Mouse (Mus musculus): ENCODE data around the gene Gabpa. TPM values are rescaled to one million over a fixed set of nuclear protein-coding genes. Genes with fewer than 3 reads are reported as not detected.
A peak's percentile ranks its signal among the peaks of the same experiment; 100 is the strongest.

Gabpa gene
- 38.5 and 39.4 TPM in 2 replicates for polyA plus RNA-seq (2015; fragmentation: Nextera tagmentation; extraction: Ambion mirVana)

GRCm38 (mm10) chr16:84834745-84835440 lies at the start of gene Gabpa:
Gene Gabpa, plus strand, starts transcription at chr16:84834925.
- H3K36me3 ChIP-seq (ENCODE audit: control insufficient read depth, insufficient read depth, low read length): peaks cover 24% of the 10 kb centered on the region
- peak within 1 kb of the TSS; percentile 76 for H3K4me2 ChIP-seq (ENCODE audit: low read depth, low read length)
- ATAC-seq (ENCODE audit: low read depth): peak; percentile 95
- WGBS: under 1% methylated on average over 52 of the region's 52 CpGs
- no peaks in the 10 kb centered on the region for H3K9me3 ChIP-seq (ENCODE audit: control insufficient read depth, low read length)
- peaks cover 3% of the 10 kb centered on the region; the same call in 1 of the 2 replicates for H3K4me1 ChIP-seq (replicated peaks; ENCODE audit: control insufficient read depth, insufficient read depth, low read length)
- peak within 1 kb of the TSS; percentile 99 for H3K27ac ChIP-seq (ENCODE audit: low read length)
- no peaks in the 10 kb centered on the region for H3K27me3 ChIP-seq (ENCODE audit: control insufficient read depth, insufficient read depth, low read depth, low read length)
- peak within 1 kb of the TSS; percentile 96 for H3K4me3 ChIP-seq (ENCODE audit: low read length)
- H3K9ac ChIP-seq (ENCODE audit: low read length): peak within 1 kb of the TSS; percentile 100

GRCm38 (mm10) chr16:84784966-84785365 lies 49.8 kb upstream of the Gabpa start:
- H3K36me3 ChIP-seq (ENCODE audit: control insufficient read depth, insufficient read depth, low read length): no peaks in the 10 kb centered on the region
- no peak overlapping the region for H3K4me3 ChIP-seq (ENCODE audit: low read length)
- no peak for ATAC-seq (ENCODE audit: low read depth)
- H3K27me3 ChIP-seq (ENCODE audit: control insufficient read depth, insufficient read depth, low read depth, low read length): no peaks in the 10 kb centered on the region
- H3K4me2 ChIP-seq (ENCODE audit: low read depth, low read length): no peak overlapping the region
- H3K4me1 ChIP-seq (replicated peaks; ENCODE audit: control insufficient read depth, insufficient read depth, low read length): no peaks in the 10 kb centered on the region
- H3K27ac ChIP-seq (ENCODE audit: low read length): no peak overlapping the region
- no peaks in the 10 kb centered on the region for H3K9me3 ChIP-seq (ENCODE audit: control insufficient read depth, low read length)
- no peak overlapping the region for H3K9ac ChIP-seq (ENCODE audit: low read length)
- 31% methylated on average over 7 of the region's 7 CpGs for WGBS

GRCm38 (mm10) chr16:84790595-84791165 lies 44.0 kb upstream of the Gabpa start:
- Histone ChIP-seq H3K27ac (ENCODE audit: low read length) (no peak overlapping the region), H3K4me1 (replicated peaks; ENCODE audit: control insufficient read depth, insufficient read depth, low read length) (no peaks in the 10 kb centered on the region), H3K9ac (ENCODE audit: low read length) (no peak overlapping the region), H3K4me3 (ENCODE audit: low read length) (no peak overlapping the region), H3K36me3 (ENCODE audit: control insufficient read depth, insufficient read depth, low read length) (no peaks in the 10 kb centered on the region), H3K4me2 (ENCODE audit: low read depth, low read length) (no peak overlapping the region), H3K27me3 (ENCODE audit: control insufficient read depth, insufficient read depth, low read depth, low read length) (no peaks in the 10 kb centered on the region), H3K9me3 (ENCODE audit: control insufficient read depth, low read length) (no peaks in the 10 kb centered on the region)
- ATAC-seq (ENCODE audit: low read depth): no peak
- 59% methylated on average over 2 of the region's 2 CpGs for WGBS

GRCm38 (mm10) chr16:84793401-84793800 lies 41.3 kb upstream of the Gabpa start:
- H3K9me3 ChIP-seq (ENCODE audit: control insufficient read depth, low read length): no peaks in the 10 kb centered on the region
- ATAC-seq (ENCODE audit: low read depth): no peak
- H3K4me2 ChIP-seq (ENCODE audit: low read depth, low read length): no peak overlapping the region
- H3K4me3 ChIP-seq (ENCODE audit: low read length): no peak overlapping the region
- no peaks in the 10 kb centered on the region for H3K36me3 ChIP-seq (ENCODE audit: control insufficient read depth, insufficient read depth, low read length)
- WGBS: 86% methylated on average over 14 of the region's 14 CpGs
- H3K27ac ChIP-seq (ENCODE audit: low read length): no peak overlapping the region
- H3K4me1 ChIP-seq (replicated peaks; ENCODE audit: control insufficient read depth, insufficient read depth, low read length): no peaks in the 10 kb centered on the region
- no peaks in the 10 kb centered on the region for H3K27me3 ChIP-seq (ENCODE audit: control insufficient read depth, insufficient read depth, low read depth, low read length)
- H3K9ac ChIP-seq (ENCODE audit: low read length): no peak overlapping the region

- no peaks in the 10 kb centered on the region for H3K36me3 ChIP-seq (ENCODE audit: control insufficient read depth, insufficient read depth, low read length)
- no peaks in the 10 kb centered on the region for H3K4me1 ChIP-seq (replicated peaks; ENCODE audit: control insufficient read depth, insufficient read depth, low read length)
- H3K27me3 ChIP-seq (ENCODE audit: control insufficient read depth, insufficient read depth, low read depth, low read length): no peaks in the 10 kb centered on the region
- no peak for ATAC-seq (ENCODE audit: low read depth)
- 46% methylated on average over 3 of the region's 3 CpGs for WGBS
- no peak overlapping the region for H3K4me3 ChIP-seq (ENCODE audit: low read length)
- no peak overlapping the region for H3K9ac ChIP-seq (ENCODE audit: low read length)
- H3K27ac ChIP-seq (ENCODE audit: low read length): no peak overlapping the region
- no peak overlapping the region for H3K4me2 ChIP-seq (ENCODE audit: low read depth, low read length)
- no peaks in the 10 kb centered on the region for H3K9me3 ChIP-seq (ENCODE audit: control insufficient read depth, low read length)
These were observed 39.4 kb upstream of the Gabpa start for GRCm38 (mm10) chr16:84795337-84795736.

GRCm38 (mm10) chr16:84796678-84797077 lies 38.0 kb upstream of the Gabpa start:
- H3K27ac ChIP-seq (ENCODE audit: low read length): no peak overlapping the region
- WGBS: 67% methylated on average over 9 of the region's 9 CpGs
- no peaks in the 10 kb centered on the region for H3K27me3 ChIP-seq (ENCODE audit: control insufficient read depth, insufficient read depth, low read depth, low read length)
- H3K4me1 ChIP-seq (replicated peaks; ENCODE audit: control insufficient read depth, insufficient read depth, low read length): no peaks in the 10 kb centered on the region
- H3K9ac ChIP-seq (ENCODE audit: low read length): no peak overlapping the region
- peak; percentile 31; the same call in 1 of the 2 replicates for ATAC-seq (ENCODE audit: low read depth)
- H3K36me3 ChIP-seq (ENCODE audit: control insufficient read depth, insufficient read depth, low read length): no peaks in the 10 kb centered on the region
- no peaks in the 10 kb centered on the region for H3K9me3 ChIP-seq (ENCODE audit: control insufficient read depth, low read length)
- H3K4me2 ChIP-seq (ENCODE audit: low read depth, low read length): no peak overlapping the region
- H3K4me3 ChIP-seq (ENCODE audit: low read length): no peak overlapping the region

- H3K9ac ChIP-seq (ENCODE audit: low read length): no peak overlapping the region
- ATAC-seq (ENCODE audit: low read depth): no peak
- H3K4me1 ChIP-seq (replicated peaks; ENCODE audit: control insufficient read depth, insufficient read depth, low read length): no peaks in the 10 kb centered on the region
- no peak overlapping the region for H3K4me2 ChIP-seq (ENCODE audit: low read depth, low read length)
- 71% methylated on average over 1 of the region's 2 CpGs for WGBS
- H3K9me3 ChIP-seq (ENCODE audit: control insufficient read depth, low read length): no peaks in the 10 kb centered on the region
- no peak overlapping the region for H3K27ac ChIP-seq (ENCODE audit: low read length)
- H3K27me3 ChIP-seq (ENCODE audit: control insufficient read depth, insufficient read depth, low read depth, low read length): no peaks in the 10 kb centered on the region
- no peaks in the 10 kb centered on the region for H3K36me3 ChIP-seq (ENCODE audit: control insufficient read depth, insufficient read depth, low read length)
- no peak overlapping the region for H3K4me3 ChIP-seq (ENCODE audit: low read length)
These were observed 34.7 kb upstream of the Gabpa start for GRCm38 (mm10) chr16:84800038-84800437.

GRCm38 (mm10) chr16:84802217-84802616 lies 32.5 kb upstream of the Gabpa start:
- 28% methylated on average over 6 of the region's 6 CpGs for WGBS
- Histone ChIP-seq H3K9ac (ENCODE audit: low read length) (no peak overlapping the region), H3K27me3 (ENCODE audit: control insufficient read depth, insufficient read depth, low read depth, low read length) (no peaks in the 10 kb centered on the region), H3K27ac (ENCODE audit: low read length) (peak overlapping the region; percentile 47), H3K4me3 (ENCODE audit: low read length) (no peak overlapping the region), H3K36me3 (ENCODE audit: control insufficient read depth, insufficient read depth, low read length) (no peaks in the 10 kb centered on the region), H3K4me2 (ENCODE audit: low read depth, low read length) (no peak overlapping the region), H3K9me3 (ENCODE audit: control insufficient read depth, low read length) (no peaks in the 10 kb centered on the region), H3K4me1 (replicated peaks; ENCODE audit: control insufficient read depth, insufficient read depth, low read length) (no peaks in the 10 kb centered on the region)
- ATAC-seq (ENCODE audit: low read depth): peak; percentile 65; the same call in 1 of the 2 replicates

GRCm38 (mm10) chr16:84804866-84805265 lies 29.9 kb upstream of the Gabpa start:
- H3K4me3 ChIP-seq (ENCODE audit: low read length): no peak overlapping the region
- H3K27me3 ChIP-seq (ENCODE audit: control insufficient read depth, insufficient read depth, low read depth, low read length): no peaks in the 10 kb centered on the region
- WGBS: 61% methylated on average over 5 of the region's 5 CpGs
- no peak overlapping the region for H3K27ac ChIP-seq (ENCODE audit: low read length)
- no peaks in the 10 kb centered on the region for H3K36me3 ChIP-seq (ENCODE audit: control insufficient read depth, insufficient read depth, low read length)
- no peak overlapping the region for H3K9ac ChIP-seq (ENCODE audit: low read length)
- H3K9me3 ChIP-seq (ENCODE audit: control insufficient read depth, low read length): no peaks in the 10 kb centered on the region
- H3K4me1 ChIP-seq (replicated peaks; ENCODE audit: control insufficient read depth, insufficient read depth, low read length): no peaks in the 10 kb centered on the region
- ATAC-seq (ENCODE audit: low read depth): peak; percentile 49
- H3K4me2 ChIP-seq (ENCODE audit: low read depth, low read length): no peak overlapping the region

Data from lung, embryonic 16.5 days (tissue).